Mouse (Mus musculus) midbrain, embryonic 13.5 days (tissue): ENCODE data around the gene Vim. TPM values are rescaled to one million over a fixed set of nuclear protein-coding genes. Genes with fewer than 3 reads are reported as not detected.
"Not testable (repeated sequence)": the region's sequence is repeated elsewhere in the genome, so short reads cannot be mapped to it uniquely, and the experiment has no call there.

Source experiments
- ATAC-seq: fragments of 200-750 bp; cut with Nextera tagmentation; 2 replicates; pipeline ENCODE4 v1.8.0; 2017; ENCODE audit warnings: mild to moderate bottlenecking, moderate TSS enrichment, moderate library complexity
- H3K27ac ChIP-seq: fragments of 300-500 bp; sonication (generic); 2 replicates; pipeline ENCODE4 v1.5.1; 2015; ENCODE audit warnings: inconsistent platforms, mild to moderate bottlenecking, moderate library complexity
- H3K27me3 ChIP-seq: fragments of 300-500 bp; sonication (generic); 2 replicates; pipeline ENCODE4 v1.6.1; 2015; ENCODE audit warnings: mild to moderate bottlenecking, inconsistent platforms
- H3K36me3 ChIP-seq: fragments of 300-500 bp; sonication (generic); 2 replicates; pipeline ENCODE4 v1.6.1; 2015; ENCODE audit warnings: mild to moderate bottlenecking, inconsistent platforms
- H3K4me1 ChIP-seq: fragments of 300-500 bp; sonication (generic); replicated peaks from 2 replicates; pipeline ENCODE4 v1.6.1; 2015; ENCODE audit warnings: inconsistent platforms
- H3K4me2 ChIP-seq: fragments of 300-500 bp; sonication (generic); replicated peaks from 2 replicates; pipeline ENCODE4 v1.6.1; 2015; ENCODE audit warnings: moderate library complexity, mild to moderate bottlenecking, inconsistent platforms
- H3K4me3 ChIP-seq: fragments of 300-500 bp; sonication (generic); replicated peaks from 2 replicates; pipeline ENCODE4 v1.5.1; 2015; ENCODE audit warnings: mild to moderate bottlenecking, inconsistent platforms
- H3K9ac ChIP-seq: fragments of 300-500 bp; sonication (generic); replicated peaks from 2 replicates; pipeline ENCODE4 v1.6.1; 2015; ENCODE audit warnings: mild to moderate bottlenecking, inconsistent platforms
- H3K9me3 ChIP-seq: fragments of 300-500 bp; sonication (generic); 2 replicates; pipeline ENCODE4 v1.6.1; 2016; ENCODE audit warnings: mild to moderate bottlenecking, inconsistent platforms
- WGBS: fragments of 180-500 bp; shearing (Covaris S2); methylation state at CpG from one replicate; pipeline ENCODE4 v1.1.7; 2015; 5-methylcytosine and 5-hydroxymethylcytosine counted together
- polyA plus RNA-seq: library from polyadenylated mRNA; unstranded; fragments of >200 nt; fragmentation: Nextera tagmentation; extraction: Ambion mirVana; gene quantifications from 2 replicates; pipeline ENCODE4 v1.2.1, GENCODE M21; 2015

Vim gene
- polyA plus RNA-seq, 1 experiment from 2014 or later: 781 TPM

DNA sequence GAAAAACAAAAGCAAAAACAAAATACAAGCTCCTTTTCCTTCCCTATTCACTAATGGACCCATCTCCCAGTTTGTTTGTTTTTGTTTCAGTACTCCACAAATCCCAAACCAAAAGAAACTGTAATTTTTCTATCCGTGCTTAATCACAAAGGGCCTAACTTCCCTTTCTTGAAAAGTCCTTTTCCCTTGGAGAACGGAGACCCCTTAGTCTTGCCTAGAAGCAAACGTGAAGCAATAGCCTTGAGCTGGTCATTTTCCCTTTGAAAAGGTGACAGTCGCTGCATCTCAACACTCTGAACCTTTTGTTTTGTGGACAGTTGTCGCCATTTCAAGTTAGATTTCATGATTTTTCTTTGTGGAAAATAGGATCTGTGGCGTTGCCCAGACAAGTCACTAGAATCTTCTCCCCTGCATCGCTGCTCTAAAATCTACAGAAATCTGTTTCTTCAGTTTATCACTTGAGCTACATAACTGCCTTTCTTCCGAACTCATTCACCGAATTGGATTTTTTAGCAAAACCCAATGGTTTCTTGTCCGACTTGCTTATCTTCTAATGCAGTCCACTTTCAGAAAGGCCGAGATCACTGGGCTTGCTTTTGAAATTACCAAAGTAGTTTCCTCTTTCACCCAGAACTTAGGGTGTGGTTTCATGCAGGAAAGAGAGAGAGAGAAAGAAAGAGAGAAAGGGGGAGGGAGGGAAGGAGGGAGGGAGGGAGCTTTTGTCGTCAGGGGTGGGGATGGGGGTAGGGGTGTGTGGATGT, 900 bp upstream of the Vim start:
- Histone ChIP-seq H3K4me3 (peak overlapping the region; percentile 82), H3K27ac (peak overlapping the region; percentile 94), H3K4me1 (peaks cover 37% of the 10 kb centered on the region), H3K4me2 (peak overlapping the region; percentile 78), H3K36me3 (peaks cover 4% of the 10 kb centered on the region; the same call in 1 of the 2 replicates), H3K27me3 (no peaks in the 10 kb centered on the region), H3K9ac (peak overlapping the region; percentile 93), H3K9me3 (no peaks in the 10 kb centered on the region)
- 2% methylated on average over 12 of the region's 12 CpGs for WGBS
- ATAC-seq: 0 out of 2 replicates have a peak, but pooled peaks have one; percentile 0

DNA sequence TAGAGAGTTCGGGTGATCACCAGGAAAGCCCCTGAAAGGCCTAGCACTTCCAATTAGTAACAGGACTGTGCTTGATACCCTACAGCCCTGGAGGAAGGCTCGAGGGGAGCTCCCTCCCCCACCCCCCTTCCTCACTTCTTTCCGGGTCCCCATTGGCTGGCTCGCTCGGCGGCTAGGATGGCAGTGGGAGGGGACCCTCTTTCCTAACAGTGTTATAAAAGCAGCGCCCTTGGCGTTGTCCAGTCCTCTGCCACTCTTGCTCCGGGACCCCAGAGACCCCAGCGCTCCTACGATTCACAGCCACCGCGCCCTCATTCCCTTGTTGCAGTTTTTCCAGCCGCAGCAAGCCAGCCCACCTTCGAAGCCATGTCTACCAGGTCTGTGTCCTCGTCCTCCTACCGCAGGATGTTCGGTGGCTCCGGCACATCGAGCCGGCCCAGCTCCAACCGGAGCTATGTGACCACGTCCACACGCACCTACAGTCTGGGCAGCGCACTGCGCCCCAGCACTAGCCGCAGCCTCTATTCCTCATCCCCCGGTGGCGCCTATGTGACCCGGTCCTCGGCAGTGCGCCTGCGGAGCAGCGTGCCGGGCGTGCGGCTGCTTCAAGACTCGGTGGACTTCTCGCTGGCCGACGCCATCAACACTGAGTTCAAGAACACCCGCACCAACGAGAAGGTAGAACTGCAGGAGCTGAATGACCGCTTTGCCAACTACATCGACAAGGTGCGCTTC, 506 bp downstream of the Vim start:
- peak overlapping the region; percentile 94 for H3K27ac ChIP-seq
- H3K9me3 ChIP-seq: no peaks in the 10 kb centered on the region
- peak overlapping the region; percentile 82 for H3K4me3 ChIP-seq
- peaks cover 48% of the 10 kb centered on the region for H3K4me1 ChIP-seq
- peak overlapping the region; percentile 78 for H3K4me2 ChIP-seq
- peak; percentile 91 for ATAC-seq
- H3K36me3 ChIP-seq: peaks cover 14% of the 10 kb centered on the region
- under 1% methylated on average over 46 of the region's 46 CpGs for WGBS
- no peaks in the 10 kb centered on the region for H3K27me3 ChIP-seq
- H3K9ac ChIP-seq: peak overlapping the region; percentile 93

DNA sequence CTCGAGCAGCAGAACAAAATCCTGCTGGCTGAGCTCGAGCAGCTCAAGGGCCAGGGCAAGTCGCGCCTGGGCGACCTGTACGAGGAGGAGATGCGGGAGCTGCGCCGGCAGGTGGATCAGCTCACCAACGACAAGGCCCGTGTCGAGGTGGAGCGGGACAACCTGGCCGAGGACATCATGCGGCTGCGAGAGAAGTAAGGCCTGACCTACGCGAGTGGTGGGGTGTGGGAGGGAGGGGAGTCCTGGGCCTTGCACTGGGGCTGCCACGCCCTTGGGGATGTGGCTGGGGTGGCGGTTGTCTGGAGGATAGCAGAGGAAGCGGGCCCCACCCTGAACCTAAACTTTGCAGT, 1.0 kb downstream of the Vim start:
- peaks cover 19% of the 10 kb centered on the region for H3K36me3 ChIP-seq
- WGBS: 0% methylated on average over 21 of the region's 21 CpGs
- peaks cover 48% of the 10 kb centered on the region for H3K4me1 ChIP-seq
- H3K9me3 ChIP-seq: no peaks in the 10 kb centered on the region
- peak overlapping the region; percentile 82 for H3K4me3 ChIP-seq
- H3K4me2 ChIP-seq: peak overlapping the region; percentile 78
- no peaks in the 10 kb centered on the region for H3K27me3 ChIP-seq
- peak; percentile 10 for ATAC-seq
- peak overlapping the region; percentile 94 for H3K27ac ChIP-seq
- H3K9ac ChIP-seq: peak overlapping the region; percentile 93

DNA sequence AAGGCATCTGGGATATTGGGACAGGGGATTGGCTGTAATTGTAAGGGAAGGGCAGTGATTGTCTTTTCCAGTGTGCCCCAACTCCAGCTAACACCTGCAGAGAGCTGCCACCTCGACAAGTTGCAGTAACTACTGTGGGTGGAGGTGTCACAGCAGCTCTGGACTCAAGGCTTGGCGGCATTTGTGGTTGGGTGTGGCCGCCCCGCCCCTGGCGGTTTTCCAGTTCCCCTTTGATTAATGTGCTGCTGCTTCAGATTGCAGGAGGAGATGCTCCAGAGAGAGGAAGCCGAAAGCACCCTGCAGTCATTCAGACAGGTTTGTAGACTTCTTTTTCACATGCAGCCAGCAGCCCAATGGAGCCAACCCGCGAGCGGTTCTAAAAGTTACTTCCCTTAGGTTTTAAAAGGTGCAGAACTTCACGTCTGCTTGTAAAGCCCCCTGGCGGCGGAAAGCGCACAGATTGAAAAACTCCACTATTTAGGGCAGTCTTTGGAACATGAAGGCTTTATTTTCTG, 1.6 kb downstream of the Vim start:
- H3K9ac ChIP-seq: peak overlapping the region; percentile 93
- H3K27me3 ChIP-seq: no peaks in the 10 kb centered on the region
- peak overlapping the region; percentile 82 for H3K4me3 ChIP-seq
- peak overlapping the region; percentile 78 for H3K4me2 ChIP-seq
- WGBS: under 1% methylated on average over 13 of the region's 13 CpGs
- peak overlapping the region; percentile 94 for H3K27ac ChIP-seq
- peaks cover 25% of the 10 kb centered on the region for H3K36me3 ChIP-seq
- no peak for ATAC-seq
- peaks cover 48% of the 10 kb centered on the region for H3K4me1 ChIP-seq
- H3K9me3 ChIP-seq: no peaks in the 10 kb centered on the region

DNA sequence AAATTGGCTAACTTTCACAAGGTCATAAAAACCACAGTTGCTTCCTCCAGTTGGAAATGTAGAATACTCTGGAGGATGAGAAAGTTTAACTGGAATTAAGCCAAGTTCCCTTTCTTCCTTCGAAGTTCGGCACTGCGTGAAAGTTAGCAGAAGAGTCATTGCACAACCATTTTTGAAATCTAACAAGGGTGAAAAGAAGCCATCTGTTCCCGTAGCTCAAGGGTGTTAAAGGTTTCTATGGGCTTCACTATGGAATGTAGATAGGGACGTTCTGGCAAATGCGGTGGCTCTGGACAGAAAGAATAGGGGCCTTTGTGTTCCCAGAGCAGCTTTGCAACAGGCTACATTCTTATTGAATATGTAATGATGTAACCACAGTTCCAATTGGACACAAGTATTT, 2.2 kb downstream of the Vim start:
- WGBS: 1% methylated on average over 6 of the region's 6 CpGs
- no peaks in the 10 kb centered on the region for H3K27me3 ChIP-seq
- H3K4me2 ChIP-seq: peak overlapping the region; percentile 78
- no peaks in the 10 kb centered on the region for H3K9me3 ChIP-seq
- H3K27ac ChIP-seq: peak overlapping the region; percentile 94
- peak overlapping the region; percentile 93 for H3K9ac ChIP-seq
- peak overlapping the region; percentile 82 for H3K4me3 ChIP-seq
- peaks cover 48% of the 10 kb centered on the region for H3K4me1 ChIP-seq
- ATAC-seq: peak; percentile 31
- peaks cover 28% of the 10 kb centered on the region for H3K36me3 ChIP-seq

DNA sequence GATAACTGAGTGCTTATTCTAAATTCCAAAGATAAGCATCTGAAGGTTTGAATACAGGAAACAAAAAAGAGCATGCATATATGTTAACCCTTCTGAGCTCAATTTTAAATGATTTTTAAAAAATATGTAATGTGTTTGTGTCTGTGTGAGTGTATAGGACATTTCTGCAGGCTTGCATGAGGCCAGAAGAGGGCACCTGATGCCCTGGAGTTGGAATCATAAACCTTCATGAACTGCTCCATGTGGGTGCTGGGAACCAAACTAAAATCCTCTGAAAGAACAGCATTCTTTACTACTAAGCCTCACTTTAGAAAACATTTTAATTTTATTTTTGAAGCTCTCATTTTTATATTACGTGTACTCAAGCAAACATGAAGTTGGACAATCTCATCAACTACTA, 3.7 kb downstream of the Vim start:
- Histone ChIP-seq H3K9ac (no peak overlapping the region), H3K27ac (no peak overlapping the region), H3K27me3 (no peaks in the 10 kb centered on the region), H3K4me2 (peak overlapping the region; percentile 37), H3K4me1 (peaks cover 42% of the 10 kb centered on the region), H3K9me3 (no peaks in the 10 kb centered on the region), H3K4me3 (peak overlapping the region; percentile 25), H3K36me3 (peaks cover 41% of the 10 kb centered on the region)
- 96% methylated on average over 1 of the region's 1 CpGs for WGBS
- ATAC-seq: no peak

DNA sequence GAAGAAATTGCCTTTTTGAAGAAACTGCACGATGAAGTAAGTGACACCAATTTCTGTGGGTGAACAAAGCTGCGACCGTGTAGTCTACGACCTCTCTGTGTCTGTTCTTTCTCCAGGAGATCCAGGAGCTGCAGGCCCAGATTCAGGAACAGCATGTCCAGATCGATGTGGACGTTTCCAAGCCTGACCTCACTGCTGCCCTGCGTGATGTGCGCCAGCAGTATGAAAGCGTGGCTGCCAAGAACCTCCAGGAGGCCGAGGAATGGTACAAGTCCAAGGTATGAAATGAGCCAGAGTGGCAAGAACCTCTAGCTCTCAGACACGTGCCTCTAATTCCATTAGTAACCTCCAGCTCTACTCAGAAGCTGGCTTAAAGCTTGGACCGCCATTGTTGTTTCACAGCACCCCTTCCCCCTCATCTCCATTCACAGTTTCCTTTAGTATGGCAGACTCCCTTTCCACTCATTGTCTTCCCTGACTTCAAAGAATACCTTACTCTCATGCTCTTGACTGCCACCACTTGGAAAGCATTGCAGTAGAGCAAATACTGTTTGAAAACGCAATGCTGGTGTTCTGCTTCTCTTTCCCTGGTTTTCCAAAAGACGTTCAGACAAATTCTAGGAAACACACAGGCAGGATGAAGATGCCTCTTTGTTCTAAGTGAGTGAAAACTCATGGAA, 4.9 kb downstream of the Vim start:
- H3K27ac ChIP-seq: peak overlapping the region; percentile 30; the same call in 1 of the 2 replicates
- H3K4me1 ChIP-seq: peaks cover 30% of the 10 kb centered on the region
- peaks cover 49% of the 10 kb centered on the region for H3K36me3 ChIP-seq
- no peak overlapping the region for H3K9ac ChIP-seq
- H3K4me3 ChIP-seq: no peak overlapping the region
- H3K4me2 ChIP-seq: peak overlapping the region; percentile 28
- no peaks in the 10 kb centered on the region for H3K9me3 ChIP-seq
- 54% methylated on average over 14 of the region's 14 CpGs for WGBS
- no peak for ATAC-seq
- H3K27me3 ChIP-seq: no peaks in the 10 kb centered on the region

DNA sequence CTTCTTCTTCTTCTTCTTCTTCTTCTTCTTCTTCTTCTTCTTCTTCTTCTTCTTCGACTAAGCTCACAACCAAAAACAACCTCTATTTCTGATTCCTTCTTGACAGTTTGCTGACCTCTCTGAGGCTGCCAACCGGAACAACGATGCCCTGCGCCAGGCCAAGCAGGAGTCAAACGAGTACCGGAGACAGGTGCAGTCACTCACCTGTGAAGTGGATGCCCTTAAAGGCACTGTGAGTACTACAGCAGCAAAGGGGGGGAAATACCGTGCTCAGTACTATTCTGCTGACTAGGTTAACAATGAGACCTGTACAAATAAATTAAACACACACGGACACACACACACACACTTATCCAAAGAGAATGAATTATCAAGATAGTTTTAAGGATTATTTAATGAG, 5.6 kb downstream of the Vim start:
- 91% methylated on average over 8 of the region's 8 CpGs for WGBS
- Histone ChIP-seq H3K4me3 (no peak overlapping the region), H3K27ac (no peak overlapping the region), H3K4me2 (no peak overlapping the region), H3K9ac (no peak overlapping the region), H3K36me3 (peaks cover 51% of the 10 kb centered on the region), H3K9me3 (no peaks in the 10 kb centered on the region), H3K27me3 (no peaks in the 10 kb centered on the region), H3K4me1 (peaks cover 29% of the 10 kb centered on the region)
- ATAC-seq: no peak

DNA sequence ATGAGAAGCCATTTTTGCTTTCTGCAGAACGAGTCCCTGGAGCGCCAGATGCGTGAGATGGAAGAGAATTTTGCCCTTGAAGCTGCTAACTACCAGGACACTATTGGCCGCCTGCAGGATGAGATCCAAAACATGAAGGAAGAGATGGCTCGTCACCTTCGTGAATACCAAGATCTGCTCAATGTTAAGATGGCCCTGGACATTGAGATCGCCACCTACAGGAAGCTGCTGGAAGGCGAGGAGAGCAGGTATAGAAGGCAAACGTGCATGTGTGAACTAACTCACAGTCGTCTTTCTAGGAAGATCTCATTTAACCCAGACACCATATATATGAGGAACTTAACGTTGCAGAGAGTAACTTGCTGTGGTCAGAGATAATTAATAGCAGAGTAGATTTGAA, 6.3 kb downstream of the Vim start:
- 60% methylated on average over 11 of the region's 11 CpGs for WGBS
- no peak for ATAC-seq
- H3K36me3 ChIP-seq: peaks cover 51% of the 10 kb centered on the region
- no peak overlapping the region for H3K4me3 ChIP-seq
- H3K9me3 ChIP-seq: no peaks in the 10 kb centered on the region
- no peak overlapping the region for H3K27ac ChIP-seq
- H3K4me2 ChIP-seq: no peak overlapping the region
- peaks cover 26% of the 10 kb centered on the region for H3K4me1 ChIP-seq
- no peaks in the 10 kb centered on the region for H3K27me3 ChIP-seq
- no peak overlapping the region for H3K9ac ChIP-seq

DNA sequence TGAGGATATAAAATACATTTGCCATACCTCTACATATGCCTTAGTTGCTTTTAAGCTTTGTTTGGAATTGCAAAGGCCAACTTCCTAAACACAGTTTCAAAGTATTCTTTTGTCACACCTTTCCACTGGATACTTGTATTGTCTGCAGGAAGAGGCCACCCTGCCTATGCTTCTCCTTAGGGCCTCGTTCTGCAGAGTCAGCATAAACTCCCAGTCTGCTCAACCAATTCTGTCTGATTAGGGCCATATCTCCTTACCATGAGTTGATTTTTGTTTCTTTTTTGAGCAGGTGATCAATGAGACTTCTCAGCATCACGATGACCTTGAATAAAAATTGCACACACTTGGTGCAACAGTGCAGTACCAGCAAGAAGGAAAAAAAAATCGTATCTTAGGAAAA, 8.5 kb downstream of the Vim start:
- Histone ChIP-seq H3K36me3 (peaks cover 50% of the 10 kb centered on the region), H3K9ac (no peak overlapping the region), H3K27ac (no peak overlapping the region), H3K4me1 (peaks cover 13% of the 10 kb centered on the region), H3K9me3 (no peaks in the 10 kb centered on the region), H3K27me3 (no peaks in the 10 kb centered on the region), H3K4me3 (no peak overlapping the region), H3K4me2 (no peak overlapping the region)
- ATAC-seq: no peak
- 78% methylated on average over 3 of the region's 3 CpGs for WGBS

DNA sequence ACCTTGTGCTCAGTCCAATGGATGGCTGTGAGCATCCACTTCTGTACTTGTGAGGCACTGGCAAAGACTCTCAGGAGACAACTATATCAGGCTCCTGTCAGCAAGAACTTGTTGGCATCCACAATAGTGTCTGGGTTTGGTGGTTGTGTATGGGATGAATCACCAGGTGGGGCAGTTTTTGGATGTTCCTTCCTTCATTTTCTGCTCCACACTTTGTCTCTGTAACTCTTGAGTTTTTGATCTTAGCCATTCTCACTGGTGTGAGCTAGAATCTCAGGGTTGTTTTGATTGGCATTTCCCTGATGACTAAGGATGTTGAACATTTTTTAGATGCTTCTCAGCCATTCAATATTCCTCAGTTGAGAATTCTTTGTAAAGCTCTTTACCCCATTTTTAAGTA, 10.0 kb downstream of the Vim start:
- H3K36me3 ChIP-seq: peaks cover 39% of the 10 kb centered on the region
- H3K4me3 ChIP-seq, H3K4me2 ChIP-seq, ATAC-seq, H3K27me3 ChIP-seq, H3K27ac ChIP-seq, H3K9ac ChIP-seq, H3K4me1 ChIP-seq, H3K9me3 ChIP-seq: not testable (repeated sequence)

DNA sequence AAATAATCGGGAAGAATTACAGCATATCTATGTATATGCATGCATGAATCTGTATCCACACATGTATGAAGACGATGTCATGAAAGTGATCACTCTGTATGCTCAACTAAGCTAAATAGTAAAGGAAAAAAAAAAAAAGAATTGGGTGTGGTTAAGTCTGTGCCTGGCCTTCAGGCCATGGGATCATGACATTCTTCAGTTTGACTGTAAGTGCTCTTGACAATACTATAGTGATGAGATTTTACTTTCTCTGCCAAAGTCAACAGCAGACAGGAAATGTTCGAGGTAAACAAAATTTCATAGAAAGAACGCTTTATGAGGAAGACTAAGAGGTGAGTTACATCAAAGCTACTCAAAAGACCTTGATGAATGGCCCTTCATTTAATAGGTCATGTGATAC, 19.6 kb downstream of the Vim start:
- Histone ChIP-seq H3K27ac (no peak overlapping the region), H3K36me3 (no peaks in the 10 kb centered on the region), H3K9ac (no peak overlapping the region), H3K4me2 (no peak overlapping the region), H3K4me1 (no peaks in the 10 kb centered on the region), H3K4me3 (no peak overlapping the region), H3K9me3 (no peaks in the 10 kb centered on the region), H3K27me3 (no peaks in the 10 kb centered on the region)
- no peak for ATAC-seq
- WGBS: 84% methylated on average over 4 of the region's 4 CpGs
